ENCODE assay signal across 8 mouse cellular contexts in the genomic region with DNA sequence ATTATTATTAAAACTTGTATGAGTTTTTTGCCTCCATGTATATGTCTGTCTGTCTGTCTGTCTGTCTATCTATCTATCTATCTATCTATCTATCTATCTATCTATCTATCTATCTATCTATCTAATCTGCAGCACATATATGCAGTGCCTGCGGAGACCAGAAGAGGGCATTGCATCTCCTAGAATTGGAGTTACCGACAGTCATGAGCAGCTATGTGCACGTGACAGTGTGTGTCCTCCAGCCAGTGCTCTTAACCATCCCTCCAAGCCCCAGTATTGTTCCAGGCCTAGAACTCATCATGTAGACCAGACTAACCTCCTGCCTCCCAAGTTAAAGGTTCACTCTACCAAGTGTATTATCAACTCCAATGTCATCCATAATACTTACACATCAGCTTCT. TPM values are rescaled to one million over a fixed set of nuclear protein-coding genes. Genes with fewer than 3 reads are reported as not detected.
DNase-seq lines count a peak whose midpoint lies in the region; ATAC-seq and TF ChIP-seq lines count a peak whose summit lies in the region.
"Had no signal": no experiment of that assay in that cellular context is flagged by ENCODE, and none has a peak within 500 bp of the region (broad histone marks: within the 10 kb centered on the region; RNA-seq: fewer than 3 reads in every experiment).

No protein-coding gene starts in this region.

- intact Hi-C loops in left cerebral cortex, adult 2 months (cut with DNase I) = no loop called here
- intact Hi-C loops in left cerebral cortex, postnatal 36 days (cut with DNase I) = no loop called here

- no peak overlapping the region for H3K9ac ChIP-seq in liver, postnatal 0 days (replicated peaks)
- H3K9ac ChIP-seq: embryonic facial prominence, embryonic 15.5 days had no signal

- H3K4me2 ChIP-seq in liver, postnatal 0 days (ENCODE audit: low read depth, low read length) = no peak overlapping the region
- H3K4me2 ChIP-seq: embryonic facial prominence, embryonic 15.5 days had no signal

- H3K4me3 ChIP-seq in left cerebral cortex, adult 2 months = no peak overlapping the region
- no peak overlapping the region for H3K4me3 ChIP-seq in liver, postnatal 0 days (ENCODE audit: low read depth, low read length)
- H3K4me3 ChIP-seq: embryonic facial prominence, embryonic 15.5 days had no signal

- WGBS in liver, postnatal 0 days (ENCODE audit: insufficient replicate concordance) = 29% methylated on average over 3 of the region's 3 CpGs

- peak; percentile 55 to 69 for DNase-seq in left cerebral cortex, adult 2 months (ENCODE audit: extremely low spot score in 1 of 2, low spot score in 2 of 2)
- no peak for DNase-seq in left cerebral cortex, postnatal 36 days (ENCODE audit: low spot score in 2 of 2)
- DNase-seq in NIH3T3 (ENCODE audit: low read depth) = peak; percentile 75
- DNase-seq in cerebellum, adult 9-11 months = peak; percentile 68
- peak; percentile 66 for DNase-seq in heart, postnatal 4 days
- DNase-seq in liver, postnatal 0 days = peak; percentile 59
- DNase-seq in right cerebral cortex, postnatal 14 days = peak; percentile 72

- peak; percentile 41; the same call in 1 of the 2 replicates for ATAC-seq in liver, postnatal 0 days

- no peaks in the 10 kb centered on the region for H3K36me3 ChIP-seq in liver, postnatal 0 days (replicated peaks; ENCODE audit: insufficient read depth, low read length)
- H3K36me3 ChIP-seq: embryonic facial prominence, embryonic 15.5 days had no signal

- H3K4me1 ChIP-seq in liver, postnatal 0 days (ENCODE audit: insufficient read depth) = peaks cover 6% of the 10 kb centered on the region
- H3K4me1 ChIP-seq: embryonic facial prominence, embryonic 15.5 days had no signal

- TF ChIP-seq CTCF in left cerebral cortex, adult 2 months (IDR thresholded peaks at IDR 0.05) = peak; percentile 58
- peak; percentile 66 for TF ChIP-seq CTCF in liver, postnatal 0 days (IDR thresholded peaks at IDR 0.05; ENCODE audit: low read depth)

- H3K27ac ChIP-seq in left cerebral cortex, adult 2 months = no peak overlapping the region
- no peak overlapping the region for H3K27ac ChIP-seq in liver, postnatal 0 days (ENCODE audit: low read depth)
- H3K27ac ChIP-seq: embryonic facial prominence, embryonic 15.5 days had no signal

- no peak for TF ChIP-seq EP300 in liver, postnatal 0 days (IDR thresholded peaks at IDR 0.05; ENCODE audit: low read depth)

- H3K9me3 ChIP-seq in liver, postnatal 0 days (ENCODE audit: low read length) = no peaks in the 10 kb centered on the region
- H3K9me3 ChIP-seq: embryonic facial prominence, embryonic 15.5 days had no signal

- H3K27me3 ChIP-seq in liver, postnatal 0 days (ENCODE audit: insufficient read depth, low read length) = no peaks in the 10 kb centered on the region
- H3K27me3 ChIP-seq: embryonic facial prominence, embryonic 15.5 days had no signal

RNA-seq across cellular contexts. Expression of a gene that starts 19.9 kb away (rescaled TPM):
- total RNA-seq in left cerebral cortex, adult 2 months (2021) = 100 to 1,000 TPM; 746 to 823 TPM
- 100 to 1,000 TPM; 783 to 837 TPM for total RNA-seq in left cerebral cortex, postnatal 36 days (2021)
- total RNA-seq in heart, postnatal 4 days (2021) = 100 to 1,000 TPM; 159 to 169 TPM
- polyA plus RNA-seq in liver, postnatal 0 days (2015; fragmentation: Nextera tagmentation; extraction: Ambion mirVana) = 9.6 and 10.7 TPM in 2 replicates

RNA-seq across cellular contexts. Expression of a gene that starts 25.7 kb away (rescaled TPM):
- total RNA-seq in left cerebral cortex, adult 2 months (2021) = 10 to 100 TPM; 36.2 to 38.8 TPM
- 10 to 100 TPM; 39.8 to 41.6 TPM for total RNA-seq in left cerebral cortex, postnatal 36 days (2021)
- 10 to 100 TPM; 40.0 to 42.1 TPM for total RNA-seq in heart, postnatal 4 days (2021)
- polyA plus RNA-seq in liver, postnatal 0 days (2015; fragmentation: Nextera tagmentation; extraction: Ambion mirVana) = 21.5 and 22.1 TPM in 2 replicates

RNA-seq across cellular contexts. Expression of a gene that starts 25.7 kb away (rescaled TPM):
- total RNA-seq in left cerebral cortex, adult 2 months (2021) = 10 to 100 TPM; 60.9 to 61.8 TPM
- 10 to 100 TPM; 57.0 to 57.8 TPM for total RNA-seq in left cerebral cortex, postnatal 36 days (2021)
- total RNA-seq in heart, postnatal 4 days (2021) = 10 to 100 TPM; 29.3 to 32.6 TPM
- 16.7 TPM in 2 replicates for polyA plus RNA-seq in liver, postnatal 0 days (2015; fragmentation: Nextera tagmentation; extraction: Ambion mirVana)

Comparison
In these comparisons a context has a peak if more than half of its experiments do, and no peak if none do; other contexts are left out.
1. DNase-seq: peak in left cerebral cortex, adult 2 months (2 of 2), NIH3T3 (single experiment), cerebellum, adult 9-11 months (single experiment), heart, postnatal 4 days (single experiment), liver, postnatal 0 days (single experiment) and right cerebral cortex, postnatal 14 days (single experiment); none in left cerebral cortex, postnatal 36 days (0 of 2).
2. RNA of a gene that starts 19.9 kb away (total RNA-seq): 783 to 837 TPM in left cerebral cortex, postnatal 36 days and 746 to 823 TPM in left cerebral cortex, adult 2 months; 159 to 169 TPM in heart, postnatal 4 days; every median in the first group is over 4 times any median in the second.